Mouse (Mus musculus) liver, adult 2 months (tissue): ENCODE measurements around the gene Gm20388.

Experiments used
- CTCF ChIP-seq: fragments of 200-500 bp; IDR thresholded peaks from 2 replicates; pipeline ENCODE4 v1.5.1; 2011; ENCODE audit warnings: low read depth, low read length, control low read depth
- POLR2A ChIP-seq: fragments of 200-500 bp; IDR thresholded peaks from 2 replicates; pipeline ENCODE4 v1.6.1; 2011; ENCODE audit warnings: low read length, control low read depth; ENCODE audit not compliant: insufficient read depth; ENCODE audit errors: extremely low read depth

DNA sequence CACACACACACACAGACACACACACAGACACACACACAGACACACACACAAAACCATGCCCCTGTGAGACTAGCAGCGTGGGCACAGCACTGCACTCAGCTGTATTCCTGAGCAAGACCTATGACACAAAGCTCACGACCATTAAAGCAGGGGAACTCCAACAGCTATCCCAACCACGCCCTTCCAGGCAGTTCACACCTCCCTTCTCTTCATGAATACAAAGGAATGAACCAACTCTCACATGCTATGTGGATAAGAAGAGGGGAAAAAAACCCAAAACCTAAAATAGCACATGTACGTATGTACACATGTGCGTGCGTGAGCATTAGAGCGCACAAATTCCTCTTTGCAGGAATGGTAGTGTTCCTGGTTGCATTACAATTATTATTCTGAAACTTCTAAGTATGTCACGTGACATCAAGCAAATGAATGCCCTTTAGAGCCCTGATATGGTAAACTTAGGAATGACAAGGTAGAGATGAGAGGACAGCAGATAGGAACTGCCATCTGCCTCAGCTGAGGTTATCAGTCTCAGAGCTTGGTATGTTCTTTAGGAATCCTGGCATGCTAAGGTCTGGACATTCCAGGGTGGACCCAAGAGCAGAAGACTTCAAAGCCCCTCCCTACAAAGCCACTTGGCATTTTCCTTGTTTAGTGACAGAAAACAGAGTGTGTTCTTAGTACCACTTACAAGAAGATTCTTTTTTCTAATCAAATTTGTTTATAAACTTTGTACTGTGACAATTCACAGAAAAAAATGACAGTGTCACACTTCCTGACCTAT lies 3015.5 kb downstream of the Gm20388 start:
- TF ChIP-seq CTCF (no peak), POLR2A (no peak)
